Mouse (Mus musculus) mouse trophoblast stem cell (cell line): ENCODE results near the gene Mrpl28.
"Not testable (repeated sequence)": the region's sequence is repeated elsewhere in the genome, so short reads cannot be mapped to it uniquely, and the experiment has no call there.

ENCODE experiments used
- in situ Hi-C, 2 experiments: fragments of 300-500 bp; cut with MseI, MboI; formaldehyde crosslinking; loops; 2 replicates in 1 of 2; 3 replicates in 1 of 2; pipeline ENCODE4 v1.15.1; 2025

The Mrpl28 gene

DNA sequence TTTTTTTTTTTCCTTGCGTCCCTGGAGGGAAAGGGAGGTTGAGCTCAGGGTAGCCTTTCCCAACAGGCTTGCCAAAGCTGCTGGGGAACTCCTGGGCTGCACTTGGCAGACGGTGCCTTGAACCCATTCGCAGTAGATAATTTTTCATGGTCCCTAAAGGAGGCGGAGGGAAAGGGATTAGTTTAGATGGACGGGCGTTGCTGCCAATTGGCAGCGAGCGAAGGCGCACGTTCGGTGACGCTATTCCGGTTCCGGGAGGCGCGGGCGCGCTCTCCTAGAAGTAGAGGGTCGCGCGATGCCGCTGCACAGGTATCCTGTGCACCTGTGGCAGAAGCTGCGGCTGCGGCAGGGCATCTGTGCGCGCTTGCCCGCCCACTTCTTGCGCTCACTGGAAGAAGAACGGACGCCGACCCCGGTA, at the start of gene Mrpl28:
Mrpl28 (plus strand) TSS at position 234 of the 418 bp plus-strand sequence.
- in situ Hi-C loops = no loop called here

DNA sequence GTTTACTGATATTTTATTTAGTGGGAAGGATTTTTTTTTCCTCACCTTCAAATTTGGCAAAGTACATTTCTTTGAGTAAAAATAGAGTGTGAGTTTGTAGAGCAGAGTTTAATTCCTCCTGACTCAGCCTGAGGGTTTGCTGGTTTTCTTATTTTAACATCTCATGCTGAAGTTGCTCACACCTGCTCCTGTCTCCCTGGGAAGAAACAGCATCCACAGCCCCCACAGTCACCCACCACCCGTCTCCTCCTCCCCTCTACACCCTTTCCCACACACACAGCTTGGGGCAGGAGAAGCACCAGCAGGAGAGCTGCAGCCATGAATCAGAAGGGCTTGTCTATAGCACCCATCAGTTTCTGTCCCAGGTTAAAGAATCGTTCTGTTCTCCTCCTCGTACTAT, 48.1 kb upstream of the Mrpl28 start:
- in situ Hi-C loops = no loop called here

DNA sequence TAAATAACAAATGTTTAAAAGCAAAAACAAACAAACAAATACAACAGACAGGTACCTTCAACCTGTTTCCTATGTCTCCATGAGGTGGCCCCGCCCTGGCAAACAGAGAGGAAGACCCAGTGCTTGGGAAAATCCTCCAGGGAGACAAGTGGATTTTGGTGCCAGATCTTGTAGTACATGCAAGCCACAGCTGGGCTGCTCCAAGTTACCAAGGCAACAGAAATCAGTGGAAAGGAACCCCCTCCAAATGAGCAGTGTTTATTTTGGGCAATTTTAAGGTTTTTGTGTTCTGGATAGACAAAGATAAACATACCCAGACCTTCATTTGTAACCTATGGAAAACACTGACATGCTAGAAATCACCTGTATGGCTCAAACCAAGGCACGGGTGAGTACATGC, 44.4 kb upstream of the Mrpl28 start:
- in situ Hi-C loops = no loop called here

DNA sequence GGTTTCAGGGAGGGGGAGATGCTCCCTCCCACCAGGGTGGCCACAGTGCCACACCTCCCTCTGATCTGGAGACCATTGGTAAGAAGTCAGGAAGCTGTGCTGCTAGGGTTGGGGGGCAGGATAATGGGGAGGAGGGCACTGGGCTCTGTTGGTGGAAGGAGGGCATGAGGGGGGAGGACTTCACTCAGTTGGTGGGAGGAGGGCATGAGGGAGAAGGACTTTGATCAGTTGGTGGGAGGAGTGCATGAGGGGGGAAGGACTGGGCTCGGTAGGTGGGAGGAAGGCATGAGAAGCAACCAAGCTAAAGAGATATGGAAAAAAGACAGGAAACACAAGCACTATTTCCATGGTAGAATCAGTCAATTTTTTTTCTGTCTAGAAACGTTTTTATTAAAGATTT, 42.4 kb upstream of the Mrpl28 start:
- in situ Hi-C loops = no loop called here

DNA sequence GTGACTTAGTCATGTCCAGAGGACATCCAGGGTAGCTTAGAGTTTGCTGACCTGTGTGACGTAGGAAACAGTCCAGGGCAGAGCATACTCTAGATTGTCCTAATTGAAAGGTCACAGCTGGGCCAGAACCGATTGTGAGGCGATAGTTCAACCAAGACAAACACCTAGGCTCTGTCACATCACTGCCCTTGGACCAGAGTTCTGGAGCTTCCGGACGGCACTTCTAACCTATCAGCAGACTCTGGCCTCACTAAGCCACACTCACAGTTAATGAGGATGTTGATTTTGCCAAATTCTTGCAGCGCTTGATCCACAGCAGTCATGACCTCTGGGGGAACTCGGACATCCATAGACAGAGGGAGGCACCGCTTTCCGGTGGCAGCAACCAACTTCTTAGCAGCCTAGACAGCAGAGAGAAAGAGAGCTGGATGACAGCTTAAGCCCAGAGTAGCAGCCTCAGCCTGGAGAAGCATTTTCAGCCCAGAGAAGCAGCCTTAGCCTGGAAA, 36.2 kb upstream of the Mrpl28 start:
- in situ Hi-C loops = no loop called here

DNA sequence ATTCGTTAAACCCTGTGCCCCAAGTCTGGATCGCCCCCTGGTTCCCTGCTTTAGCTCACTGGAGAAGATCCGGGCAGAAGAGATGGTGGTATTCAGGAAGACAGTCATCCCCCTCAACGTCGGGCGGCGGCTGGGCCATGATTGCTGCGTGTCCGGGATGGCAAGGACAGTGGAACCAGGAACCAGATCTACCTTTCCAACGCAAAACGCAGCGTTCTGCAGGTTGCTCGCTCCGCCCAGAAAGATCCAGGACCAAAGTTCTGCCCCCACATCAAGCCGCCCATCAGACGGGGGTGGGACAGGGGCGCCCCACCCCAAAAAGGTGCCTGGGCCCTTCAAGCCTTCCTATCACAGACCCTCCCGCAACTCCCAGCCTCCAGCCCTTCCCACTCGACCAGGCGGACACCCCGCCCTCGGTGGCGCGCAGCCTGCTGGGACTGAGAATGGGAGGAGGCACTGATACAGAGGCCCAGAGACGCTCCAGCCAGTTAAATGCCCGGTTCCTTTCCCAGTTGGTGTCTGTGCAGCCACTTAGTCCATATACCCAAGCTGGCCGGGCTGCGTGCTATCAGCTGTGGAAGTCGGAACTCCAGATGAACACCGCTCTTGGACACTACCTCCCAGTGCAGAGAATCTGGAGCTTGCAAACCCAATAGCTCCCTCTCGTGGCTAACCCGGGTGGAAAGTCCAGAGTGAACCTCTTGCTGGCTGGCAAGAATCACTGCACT, 33.2 kb upstream of the Mrpl28 start, which contains the start of gene Decr2:
Decr2 (minus strand) TSS at position 433 of the 728 bp plus-strand sequence.
- in situ Hi-C loops = no loop called here

DNA sequence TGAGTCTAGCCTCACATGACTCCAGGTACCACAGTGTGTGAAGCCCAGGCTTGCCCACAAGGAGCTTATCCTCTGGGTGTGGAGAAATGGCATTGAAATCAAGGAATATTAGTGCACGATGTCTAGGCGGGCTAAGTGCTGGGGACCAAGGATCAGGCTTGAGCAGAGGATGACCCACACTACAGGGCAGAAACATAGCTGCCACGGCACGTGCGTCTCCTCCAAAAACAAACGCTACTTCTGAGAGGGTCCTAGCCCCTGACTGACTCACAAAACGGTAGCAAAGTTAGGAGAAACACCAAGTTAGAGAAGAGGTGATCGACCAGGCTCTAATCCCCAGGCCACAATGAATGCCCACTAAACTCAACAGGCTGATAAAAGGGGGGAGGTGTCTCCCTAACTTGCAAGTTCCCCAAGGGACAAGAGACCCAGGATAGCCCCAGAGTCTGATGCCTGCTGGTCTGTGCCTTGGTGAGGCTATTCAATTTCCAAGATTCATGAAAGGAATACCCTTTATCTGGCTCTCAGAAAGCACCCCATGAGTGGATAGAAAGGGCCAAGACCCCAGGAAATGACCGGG, 28.7 kb upstream of the Mrpl28 start:
- in situ Hi-C loops = no loop called here

DNA sequence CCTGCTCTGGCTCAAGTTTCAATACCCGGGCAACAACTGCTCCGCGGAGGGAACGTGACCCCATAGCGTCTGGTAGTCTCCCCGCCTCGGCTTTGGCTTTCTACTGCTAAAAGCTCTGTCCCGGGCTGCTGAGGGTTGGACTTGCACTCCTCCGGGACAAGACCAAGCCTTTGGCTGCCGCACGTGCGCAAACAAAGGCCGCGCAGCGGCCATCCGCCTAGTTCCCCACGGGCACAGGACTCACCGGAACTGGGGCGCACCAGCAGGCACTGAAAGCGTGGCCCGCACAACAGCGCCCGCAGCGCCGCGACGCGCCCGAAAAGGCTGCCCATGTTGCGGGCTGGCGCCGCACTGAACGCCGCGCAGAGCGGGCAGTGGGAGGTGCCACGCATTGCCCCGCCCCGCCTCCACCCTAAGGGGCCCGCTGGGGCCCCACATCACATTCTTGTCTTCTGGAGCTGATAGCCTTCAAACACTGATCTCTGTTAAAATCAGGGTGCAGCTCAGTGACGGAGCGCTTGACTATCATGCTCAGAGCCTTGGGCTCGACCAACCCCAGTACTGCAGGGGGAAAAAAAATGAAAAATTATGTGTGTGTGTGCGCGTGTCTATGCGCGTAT, 28.1 kb upstream of the Mrpl28 start, which contains the start of gene Nme4:
Nme4 (minus strand) TSS at position 482 of the 620 bp plus-strand sequence.
- in situ Hi-C loops = no loop called here

DNA sequence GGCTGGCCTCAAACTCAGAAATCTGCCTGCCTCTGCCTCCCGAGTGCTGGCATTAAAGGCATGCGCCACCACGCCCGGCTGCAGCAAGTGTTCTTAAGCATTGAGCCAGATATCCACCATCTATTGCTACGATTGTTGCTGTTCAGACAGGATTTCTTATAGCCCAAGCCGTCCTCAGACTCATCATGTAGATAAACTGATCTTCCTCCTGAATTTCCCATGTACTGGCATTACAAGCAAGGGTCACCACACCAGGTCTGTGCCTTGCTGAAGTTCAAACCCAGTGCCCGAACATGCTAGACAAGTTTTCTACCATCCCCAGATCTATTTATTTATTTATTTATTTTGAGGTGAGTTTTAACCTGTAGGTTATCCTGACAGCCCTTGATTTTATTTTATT, 24.8 kb upstream of the Mrpl28 start:
- in situ Hi-C loops = no loop called here

DNA sequence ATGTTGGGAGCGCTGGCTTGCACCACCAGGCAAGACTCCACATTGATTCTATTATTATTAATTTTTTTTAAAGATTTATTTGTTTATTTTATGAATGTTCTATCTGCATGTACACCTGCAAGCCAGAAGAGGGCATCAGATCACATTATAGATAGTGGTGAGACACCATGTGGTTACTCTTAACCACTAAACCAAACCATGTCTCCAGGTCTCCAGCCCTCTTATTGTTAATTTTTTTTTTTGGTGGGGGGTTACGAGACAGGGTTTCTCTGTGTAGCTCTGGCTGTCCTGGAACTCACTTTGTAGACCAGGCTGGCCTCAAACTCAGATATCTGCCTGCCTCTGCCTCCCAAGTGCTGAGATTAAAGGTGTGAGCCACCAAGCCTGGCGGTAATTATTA, 24.0 kb upstream of the Mrpl28 start:
- in situ Hi-C loops = not testable (repeated sequence)

DNA sequence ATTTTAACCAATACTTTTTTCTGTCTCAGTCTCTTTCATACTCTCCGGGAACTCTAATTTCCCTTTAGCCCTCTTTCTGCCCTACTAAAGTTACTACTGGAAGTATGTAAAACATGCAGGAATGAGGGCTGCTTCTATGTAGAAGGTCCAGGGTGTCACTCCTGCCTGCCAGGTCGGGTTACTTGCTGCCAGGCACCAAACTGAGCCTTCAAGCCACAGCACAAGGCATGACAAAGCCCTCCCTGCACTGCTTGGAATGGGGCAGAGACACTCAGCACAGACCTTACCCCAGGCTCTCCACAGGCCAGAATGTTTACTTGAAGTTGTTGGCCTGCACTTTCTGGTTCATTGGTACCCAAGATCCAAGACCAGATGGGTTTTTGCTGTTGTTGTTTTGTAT, 23.1 kb upstream of the Mrpl28 start:
- in situ Hi-C loops = no loop called here

DNA sequence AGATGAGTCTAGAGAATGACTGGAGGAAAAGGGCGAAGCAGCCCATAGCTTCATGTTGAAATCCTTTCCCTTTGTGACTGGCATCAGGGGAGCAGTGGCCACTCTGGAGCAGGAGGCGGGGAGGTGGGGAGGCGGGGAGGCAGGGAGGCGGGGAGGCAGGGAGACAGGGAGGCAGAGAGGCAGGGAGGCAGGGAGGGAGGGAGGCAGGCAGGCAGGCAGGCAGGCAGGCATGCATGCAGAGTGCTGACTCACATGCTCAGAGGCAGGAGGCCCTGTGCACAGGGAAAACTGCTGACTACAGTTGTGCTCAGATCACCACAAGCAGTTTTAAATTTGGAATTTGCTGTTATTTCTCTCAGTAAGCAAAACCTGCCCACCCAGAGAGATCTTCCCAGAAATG, 21.8 kb upstream of the Mrpl28 start:
- in situ Hi-C loops = no loop called here

DNA sequence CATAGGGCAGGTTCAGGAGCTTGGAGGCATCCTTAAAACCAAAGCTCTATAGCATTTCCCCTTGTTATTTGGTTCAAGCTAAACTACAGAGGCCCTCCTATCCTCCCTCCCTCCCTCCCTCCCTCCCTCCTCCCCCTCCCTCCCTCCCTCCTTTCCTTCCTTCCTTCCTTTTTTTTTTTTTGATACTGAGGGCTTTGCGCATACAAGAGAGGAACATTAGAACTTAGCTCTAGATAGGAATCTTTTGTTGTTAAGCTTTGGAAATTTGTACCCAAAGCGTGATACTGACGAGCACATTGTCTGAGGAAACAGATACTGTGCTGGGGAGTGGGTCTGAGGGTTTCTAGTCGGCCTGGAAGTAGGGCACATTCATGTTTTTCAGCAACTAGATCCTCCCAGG, 17.7 kb upstream of the Mrpl28 start:
- in situ Hi-C loops = no loop called here

DNA sequence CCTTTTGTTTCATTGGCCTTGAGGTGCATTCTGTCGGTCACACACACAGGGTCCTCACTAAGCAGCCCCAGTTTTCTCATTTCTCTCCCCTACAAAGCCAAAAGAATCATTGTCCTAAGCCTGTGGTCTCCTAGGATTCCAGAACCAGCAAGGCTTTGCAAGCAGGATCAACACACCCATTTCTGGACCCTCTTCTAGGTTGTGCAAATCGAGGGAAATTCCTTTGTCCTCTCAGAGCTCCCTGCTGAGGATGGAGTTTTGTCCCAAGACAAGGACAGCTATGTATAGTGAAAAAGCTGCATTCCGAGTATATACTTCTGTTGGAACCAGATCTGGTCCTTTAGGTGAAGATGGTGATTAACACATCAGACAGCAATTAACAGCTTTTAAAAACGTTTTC, 13.1 kb upstream of the Mrpl28 start:
- in situ Hi-C loops = no loop called here

DNA sequence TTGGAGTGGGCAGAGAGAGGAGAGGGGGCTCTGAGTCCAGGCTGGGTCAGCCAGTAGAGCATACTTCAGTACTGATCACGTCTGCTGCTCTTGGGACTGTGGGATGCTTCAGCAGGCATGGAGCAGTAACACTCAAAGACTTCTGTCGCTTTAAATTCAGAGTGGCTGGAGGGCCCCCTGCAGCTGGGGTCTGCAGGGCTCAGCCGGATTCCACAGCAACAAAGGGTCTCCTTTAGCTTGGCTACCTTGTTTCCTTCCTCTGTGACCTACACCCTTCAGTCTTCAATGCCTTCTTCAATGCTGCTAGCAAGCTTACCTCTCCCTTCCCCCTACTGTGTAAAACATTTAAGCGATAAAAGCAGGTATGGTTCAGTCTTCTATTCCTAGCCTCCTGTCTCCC, 12.3 kb upstream of the Mrpl28 start:
- in situ Hi-C loops = no loop called here

DNA sequence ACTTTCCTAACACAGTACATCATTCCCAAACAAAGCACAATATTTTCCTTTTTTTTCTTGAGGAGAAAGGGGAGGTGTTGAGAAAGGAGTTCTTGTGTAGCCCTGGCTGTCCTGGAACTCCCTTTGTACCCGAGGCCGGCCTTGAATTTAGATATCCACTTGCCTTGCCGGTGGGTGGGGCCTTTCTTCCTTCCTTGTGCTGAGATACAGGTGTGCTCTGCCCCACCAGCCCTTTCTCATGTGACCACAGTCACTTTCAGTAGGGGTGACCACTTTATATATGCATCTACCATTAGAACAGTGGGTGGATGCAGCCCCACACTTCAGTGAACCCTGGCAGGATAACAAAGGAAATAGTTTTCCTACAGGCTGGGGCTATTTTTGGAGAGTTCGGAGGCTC, 11.6 kb upstream of the Mrpl28 start:
- in situ Hi-C loops = no loop called here

DNA sequence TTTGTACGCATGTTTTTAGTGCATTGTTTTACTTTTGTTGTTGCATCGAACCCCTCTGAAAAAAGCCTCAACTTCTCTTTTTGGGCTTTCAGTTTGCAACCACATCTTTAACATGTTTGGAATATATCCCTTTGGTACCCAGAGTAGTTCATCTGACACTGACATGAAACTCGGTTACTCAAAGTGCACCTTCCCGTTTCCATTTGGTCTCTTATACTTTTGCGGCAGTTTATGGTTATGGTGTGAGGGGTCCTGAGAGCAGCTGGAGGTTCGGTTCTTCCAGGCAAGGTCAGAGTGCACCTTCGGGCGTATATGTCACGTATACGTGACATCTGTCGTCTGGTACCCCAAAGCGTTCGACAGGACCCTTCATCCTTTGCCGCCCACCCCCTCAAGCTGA, 10.5 kb upstream of the Mrpl28 start:
- in situ Hi-C loops = no loop called here

DNA sequence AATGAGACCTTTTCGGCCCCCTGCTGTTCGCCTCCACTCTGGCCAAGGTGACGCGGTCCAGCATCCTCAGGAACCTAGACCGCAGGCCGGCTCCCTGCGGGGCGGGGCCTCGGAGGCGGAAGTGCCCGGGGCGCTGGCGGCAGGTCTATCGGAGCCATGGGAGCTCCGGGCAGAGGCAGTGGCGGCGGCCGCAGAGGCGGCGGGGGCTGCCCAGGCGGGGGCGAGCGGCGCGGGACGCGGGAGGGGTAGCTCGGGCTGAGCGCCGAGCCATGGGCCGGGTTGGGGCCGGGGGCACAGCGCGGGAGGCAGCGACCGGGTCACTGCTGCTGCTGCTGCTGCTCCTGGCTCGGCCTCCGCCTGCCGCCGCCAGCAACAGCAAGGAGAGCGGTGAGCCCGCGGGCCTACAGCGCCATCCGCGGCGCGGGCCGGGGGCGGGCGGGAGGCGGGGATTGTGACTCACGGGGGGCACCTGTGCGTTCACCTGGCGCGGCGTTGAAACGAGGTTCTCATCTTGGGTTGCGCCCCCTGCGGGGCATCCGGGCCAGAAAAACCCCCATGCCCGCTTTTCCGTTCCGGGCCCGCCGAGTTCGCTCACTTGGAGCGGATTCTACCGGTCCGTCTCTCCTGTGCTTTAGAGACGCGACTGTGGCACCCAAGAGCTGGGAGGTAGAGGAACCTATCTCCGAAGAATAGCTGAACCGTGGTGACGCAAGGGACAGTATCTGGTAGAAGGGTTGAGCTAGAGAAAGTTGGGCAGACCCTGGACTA, 9.9 kb upstream of the Mrpl28 start, which contains the start of gene Tmem8:
Tmem8 (plus strand) TSS at position 119 of the 768 bp plus-strand sequence.
- in situ Hi-C loops = no loop called here

DNA sequence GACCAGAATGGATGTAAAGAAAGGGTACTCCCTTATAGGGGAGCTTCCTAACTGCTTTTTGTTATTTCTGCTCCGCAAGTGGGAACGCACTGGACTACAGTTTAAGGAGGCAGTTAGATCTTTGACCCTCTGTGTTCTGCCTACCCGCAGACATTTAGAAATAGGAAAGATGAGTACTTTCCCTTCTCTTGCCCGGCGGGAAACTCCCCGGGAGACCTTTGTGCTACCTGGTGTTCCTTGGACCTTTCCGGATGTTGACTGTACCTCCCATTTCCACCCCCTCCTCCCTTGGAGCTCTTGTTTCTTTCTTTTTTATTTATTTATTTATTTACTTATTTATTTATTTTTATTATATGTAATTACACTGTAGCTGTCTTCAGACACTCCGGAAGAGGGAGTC, 9.2 kb upstream of the Mrpl28 start:
- in situ Hi-C loops = no loop called here

DNA sequence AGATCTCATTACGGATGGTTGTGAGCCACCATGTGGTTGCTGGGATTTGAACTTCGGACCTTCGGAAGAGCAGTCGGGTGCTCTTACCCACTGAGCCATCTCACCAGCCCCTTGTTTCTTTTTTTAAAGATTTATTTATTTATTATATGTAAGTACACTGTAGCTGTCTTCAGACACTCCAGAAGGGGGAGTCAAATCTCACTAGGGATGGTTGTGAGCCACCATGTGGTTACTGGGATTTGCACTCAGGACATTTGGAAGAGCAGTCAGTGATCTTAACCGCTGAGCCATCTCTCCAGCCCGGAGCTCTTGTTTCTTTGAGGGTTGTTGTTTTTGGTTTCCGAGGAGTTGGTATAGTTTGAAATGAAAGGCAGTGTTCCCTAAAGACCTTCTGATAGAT, 8.8 kb upstream of the Mrpl28 start:
- in situ Hi-C loops = not testable (repeated sequence)

DNA sequence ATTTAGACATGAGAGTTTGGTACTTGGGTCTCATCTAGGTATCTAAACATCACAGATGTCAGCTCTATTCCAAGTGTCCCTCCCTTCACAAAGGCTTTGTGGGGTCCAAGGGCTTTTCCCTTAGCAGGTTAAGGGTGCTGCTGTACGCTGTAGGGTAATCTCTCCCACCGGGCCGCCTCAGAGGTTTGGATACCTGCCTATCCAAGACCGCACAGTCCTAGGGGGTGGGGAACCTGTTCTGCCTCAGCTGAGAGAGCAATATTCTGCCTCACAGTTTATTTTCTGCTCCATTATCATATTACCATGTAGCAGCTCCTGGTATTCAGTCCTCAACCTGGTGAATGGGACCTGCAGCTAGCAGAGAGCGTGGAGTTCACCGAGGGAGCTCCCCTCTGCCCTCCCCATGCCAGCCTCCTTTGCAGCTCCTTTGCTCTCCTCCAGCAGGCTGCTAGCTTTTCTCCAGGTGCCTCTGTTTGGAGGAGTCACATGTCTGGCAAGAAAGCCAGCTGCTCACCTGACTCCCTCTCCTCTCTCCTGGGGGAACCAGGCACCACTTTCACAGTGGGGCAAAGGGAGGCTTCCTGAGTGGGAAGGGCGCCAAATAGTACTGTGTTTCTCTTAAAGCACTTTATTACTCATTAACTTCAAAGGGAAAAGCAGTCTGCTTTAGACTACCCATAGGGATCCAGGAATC, 7.9 kb upstream of the Mrpl28 start:
- in situ Hi-C loops = no loop called here
